Mouse (Mus musculus) cerebellum, adult 2 months (tissue): ENCODE data around the gene Mmrn2. TPM values are rescaled to one million over a fixed set of nuclear protein-coding genes. Genes with fewer than 3 reads are reported as not detected.

Experiments used
- DNase-seq, 2 experiments: peaks; one replicate each; pipeline ENCODE4 v3.0.0; 2021
- H3K27ac ChIP-seq: fragments of 200-500 bp; 2 replicates; pipeline ENCODE4 v1.5.1; 2012; ENCODE audit warnings: low read length, control low read depth, inconsistent platforms; ENCODE audit not compliant: insufficient read depth
- H3K27me3 ChIP-seq: fragments of 200-500 bp; 2 replicates; pipeline ENCODE4 v1.6.1; 2012; ENCODE audit warnings: inconsistent platforms, mild to moderate bottlenecking, low read length, moderate library complexity; ENCODE audit not compliant: control insufficient read depth, insufficient read depth
- H3K4me1 ChIP-seq: fragments of 200-500 bp; 2 replicates; pipeline ENCODE4 v1.6.1; 2011; ENCODE audit warnings: low read length; ENCODE audit not compliant: control insufficient read depth, insufficient read depth
- H3K4me3 ChIP-seq: fragments of 200-500 bp; replicated peaks from 2 replicates; pipeline ENCODE3; 2011; ENCODE audit warnings: mild to moderate bottlenecking, low read depth, low read length, control low read depth; ENCODE audit not compliant: insufficient read depth
- CTCF ChIP-seq: fragments of 200-500 bp; IDR thresholded peaks from 2 replicates; pipeline ENCODE4 v1.5.1; 2011; ENCODE audit warnings: low read depth, mild to moderate bottlenecking, control low read depth, low read length, moderate library complexity, borderline replicate concordance; ENCODE audit not compliant: insufficient read depth
- POLR2A ChIP-seq: fragments of 200-500 bp; IDR thresholded peaks from 2 replicates; pipeline ENCODE4 v1.6.1; 2011; ENCODE audit warnings: low read length, control low read depth, borderline replicate concordance; ENCODE audit not compliant: insufficient read depth
- WGBS: fragments of 180-500 bp; shearing (Covaris S2); methylation state at CpG from one replicate; pipeline ENCODE4 v1.1.7; 2018; 5-methylcytosine and 5-hydroxymethylcytosine counted together
- polyA plus RNA-seq: library from polyadenylated mRNA; depleted of rRNA; stranded (reverse); fragments of >200 nt; gene quantifications from 2 replicates; pipeline ENCODE4 v1.2.3, GENCODE M21; 2012

Gene Mmrn2
- polyA plus RNA-seq, 1 experiment: 3.6 TPM

GRCm38 (mm10) chr14:34417501-34417900 lies 42.2 kb downstream of the Mmrn2 start:
- Histone ChIP-seq H3K27ac (no peak overlapping the region), H3K4me1 (no peaks in the 10 kb centered on the region), H3K4me3 (no peak overlapping the region), H3K27me3 (no peaks in the 10 kb centered on the region)
- 71% methylated on average over 5 of the region's 5 CpGs for whole genome bisulfite sequencing
- TF ChIP-seq CTCF (no peak), POLR2A (no peak)
- no peak for DNase-seq

- Histone ChIP-seq H3K27me3 (no peaks in the 10 kb centered on the region), H3K4me1 (no peaks in the 10 kb centered on the region), H3K27ac (no peak overlapping the region), H3K4me3 (no peak overlapping the region)
- WGBS: 95% methylated on average over 1 of the region's 1 CpGs
- DNase-seq: no peak
- TF ChIP-seq POLR2A (no peak), CTCF (no peak)
Observed at GRCm38 (mm10) chr14:34421078-34421477, 45.8 kb downstream of the Mmrn2 start.

GRCm38 (mm10) chr14:34428274-34428673 lies 53.0 kb downstream of the Mmrn2 start:
- H3K27me3 ChIP-seq: no peaks in the 10 kb centered on the region
- no peak overlapping the region for H3K27ac ChIP-seq
- WGBS: 96% methylated on average over 3 of the region's 3 CpGs
- TF ChIP-seq CTCF (no peak), POLR2A (no peak)
- no peak overlapping the region for H3K4me3 ChIP-seq
- DNase-seq: no peak
- no peaks in the 10 kb centered on the region for H3K4me1 ChIP-seq

- no peaks in the 10 kb centered on the region for H3K4me1 ChIP-seq
- no peak for TF ChIP-seq CTCF
- no peak for TF ChIP-seq POLR2A
- H3K27me3 ChIP-seq: no peaks in the 10 kb centered on the region
- no peak overlapping the region for H3K27ac ChIP-seq
- H3K4me3 ChIP-seq: no peak overlapping the region
- no peak for DNase-seq
- 76% methylated on average over 1 of the region's 1 CpGs for WGBS
Observed at GRCm38 (mm10) chr14:34429069-34429468, 53.8 kb downstream of the Mmrn2 start.

- H3K27ac ChIP-seq: no peak overlapping the region
- no peaks in the 10 kb centered on the region for H3K4me1 ChIP-seq
- WGBS: 50% methylated on average over 3 of the region's 3 CpGs
- DNase-seq: no peak
- no peak overlapping the region for H3K4me3 ChIP-seq
- no peak for TF ChIP-seq CTCF
- TF ChIP-seq POLR2A: no peak
- no peaks in the 10 kb centered on the region for H3K27me3 ChIP-seq
Observed at GRCm38 (mm10) chr14:34440526-34441066, 65.3 kb downstream of the Mmrn2 start.

- DNase-seq: peak in 1 of 2 experiments; percentile 8
- H3K27me3 ChIP-seq: no peaks in the 10 kb centered on the region
- no peaks in the 10 kb centered on the region for H3K4me1 ChIP-seq
- no peak overlapping the region for H3K27ac ChIP-seq
- 15% methylated on average over 4 of the region's 4 CpGs for WGBS
- no peak for TF ChIP-seq POLR2A
- no peak for TF ChIP-seq CTCF
- no peak overlapping the region for H3K4me3 ChIP-seq
Observed at GRCm38 (mm10) chr14:34442531-34442930, 67.3 kb downstream of the Mmrn2 start.

DNA sequence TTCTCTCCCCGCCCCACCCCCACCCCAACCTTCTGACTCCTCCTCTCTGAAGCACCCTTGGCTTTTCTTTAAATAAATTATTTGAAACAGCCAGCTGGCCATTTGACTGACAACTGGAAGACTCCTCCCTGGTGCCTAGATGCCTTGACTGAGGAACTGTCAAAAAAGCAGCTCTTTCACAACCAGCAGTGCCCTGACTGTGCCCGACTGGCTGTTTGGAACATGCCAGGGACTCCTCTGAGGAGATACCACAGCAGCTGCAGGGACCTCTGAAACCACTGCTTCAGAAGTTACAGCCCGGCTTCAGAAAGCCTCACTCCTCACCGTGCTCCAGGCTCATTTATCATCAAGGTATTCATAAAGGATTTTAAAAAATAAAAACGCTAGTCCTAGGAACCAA lies 69.1 kb downstream of the Mmrn2 start:
- no peak overlapping the region for H3K4me3 ChIP-seq
- H3K4me1 ChIP-seq: no peaks in the 10 kb centered on the region
- no peak overlapping the region for H3K27ac ChIP-seq
- H3K27me3 ChIP-seq: no peaks in the 10 kb centered on the region
- no peak for DNase-seq
- WGBS: 73% methylated on average over 5 of the region's 5 CpGs
- TF ChIP-seq POLR2A (no peak), CTCF (no peak)

DNA sequence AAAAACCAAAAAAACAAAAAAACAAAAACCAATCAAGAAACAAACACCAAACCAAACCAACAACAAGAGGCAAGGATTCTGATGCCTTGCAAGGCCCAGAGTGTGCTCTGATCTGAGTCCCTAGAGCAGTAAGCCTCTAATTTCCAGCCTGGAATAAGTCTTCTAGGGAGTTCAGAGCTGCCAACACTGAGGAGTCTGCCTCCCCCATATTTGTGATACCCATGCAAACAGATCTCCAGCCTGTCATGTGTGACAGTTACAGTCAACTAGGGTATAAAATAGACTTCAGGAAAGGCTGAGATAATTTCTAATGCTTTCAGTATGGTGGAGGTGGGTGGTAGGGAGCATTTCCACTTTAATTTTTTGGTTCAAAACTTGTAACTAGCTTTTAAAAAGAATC lies 69.7 kb downstream of the Mmrn2 start:
- H3K4me1 ChIP-seq: no peaks in the 10 kb centered on the region
- H3K27ac ChIP-seq: no peak overlapping the region
- H3K27me3 ChIP-seq: no peaks in the 10 kb centered on the region
- no peak for DNase-seq
- H3K4me3 ChIP-seq: no peak overlapping the region
- no peak for TF ChIP-seq POLR2A
- TF ChIP-seq CTCF: no peak

GRCm38 (mm10) chr14:34445348-34445747 lies 70.1 kb downstream of the Mmrn2 start:
- Histone ChIP-seq H3K27me3 (no peaks in the 10 kb centered on the region), H3K4me1 (no peaks in the 10 kb centered on the region), H3K27ac (no peak overlapping the region), H3K4me3 (no peak overlapping the region)
- no peak for DNase-seq
- no peak for TF ChIP-seq POLR2A
- WGBS: 96% methylated on average over 3 of the region's 3 CpGs
